In the genomic region with DNA sequence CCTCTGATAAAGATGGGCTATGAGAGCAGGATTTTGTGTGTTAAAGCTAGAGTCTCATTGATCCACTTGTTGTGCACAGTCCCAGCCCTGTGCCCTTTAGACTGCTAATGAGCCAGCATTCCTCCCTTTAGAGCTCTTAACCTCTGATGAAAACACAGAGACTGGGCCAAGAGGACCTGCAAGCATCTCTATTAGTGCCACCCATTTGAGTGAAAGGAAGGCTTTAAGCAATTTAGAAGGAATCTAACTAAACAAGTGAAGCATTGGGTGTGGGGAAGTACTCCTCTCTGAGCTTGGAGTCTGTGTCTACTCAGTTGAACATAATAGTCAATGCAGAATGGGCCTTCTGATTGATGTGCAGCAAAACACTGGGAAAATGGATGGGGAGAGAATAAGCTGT, we compare ENCODE assay signal across 25 mouse cellular contexts.
DNase-seq lines count a peak whose midpoint lies in the region; ATAC-seq lines count a peak whose summit lies in the region.
"Had no signal": no experiment of that assay in that cellular context is flagged by ENCODE, and none has a peak within 500 bp of the region (broad histone marks: within the 10 kb centered on the region; RNA-seq: fewer than 3 reads in every experiment).

No protein-coding gene starts in this region.

- H3K27me3 ChIP-seq in forebrain, embryonic 15.5 days: no peaks in the 10 kb centered on the region
- no peaks in the 10 kb centered on the region for H3K27me3 ChIP-seq in hindbrain, embryonic 10.5 days (ENCODE audit: insufficient read depth, poor library complexity, severe bottlenecking)
- no peaks in the 10 kb centered on the region for H3K27me3 ChIP-seq in kidney, embryonic 14.5 days (ENCODE audit: control insufficient read depth, insufficient read depth, low read length)
- H3K27me3 ChIP-seq: heart, embryonic 13.5 days; limb, embryonic 13.5 days; lung, embryonic 15.5 days; midbrain, embryonic 15.5 days; neural tube, embryonic 15.5 days; stomach, embryonic 15.5 days had no signal

- 0 out of 2 replicates have a peak, but pooled peaks cover 4% of the 10 kb centered on the region for H3K4me1 ChIP-seq in forebrain, embryonic 15.5 days
- H3K4me1 ChIP-seq in hindbrain, embryonic 10.5 days (replicated peaks): no peaks in the 10 kb centered on the region
- H3K4me1 ChIP-seq in kidney, embryonic 14.5 days (ENCODE audit: control insufficient read depth, insufficient read depth, low read length): no peaks in the 10 kb centered on the region
- H3K4me1 ChIP-seq: heart, embryonic 13.5 days; lung, embryonic 15.5 days; midbrain, embryonic 10.5 days; midbrain, embryonic 15.5 days; neural tube, embryonic 15.5 days; stomach, embryonic 15.5 days had no signal

- no peaks in the 10 kb centered on the region for H3K36me3 ChIP-seq in forebrain, embryonic 15.5 days
- H3K36me3 ChIP-seq in hindbrain, embryonic 10.5 days: no peaks in the 10 kb centered on the region
- H3K36me3 ChIP-seq in kidney, embryonic 14.5 days (ENCODE audit: control insufficient read depth, insufficient read depth, low read length): no peaks in the 10 kb centered on the region
- H3K36me3 ChIP-seq: heart, embryonic 13.5 days; limb, embryonic 13.5 days; lung, embryonic 15.5 days; midbrain, embryonic 10.5 days; midbrain, embryonic 15.5 days; neural tube, embryonic 15.5 days; stomach, embryonic 15.5 days had no signal

- H3K27ac ChIP-seq in forebrain, embryonic 15.5 days (replicated peaks): no peak overlapping the region
- no peak overlapping the region for H3K27ac ChIP-seq in hindbrain, embryonic 10.5 days
- H3K27ac ChIP-seq in kidney, embryonic 14.5 days (ENCODE audit: low read depth, low read length): no peak overlapping the region
- H3K27ac ChIP-seq: heart, embryonic 13.5 days; hindbrain, postnatal 0 days; left cerebral cortex, adult 2 months; limb, embryonic 13.5 days; lung, embryonic 15.5 days; midbrain, embryonic 10.5 days; midbrain, embryonic 15.5 days; neural tube, embryonic 15.5 days; stomach, embryonic 15.5 days had no signal

- H3K4me2 ChIP-seq in forebrain, embryonic 15.5 days (replicated peaks): no peak overlapping the region
- H3K4me2 ChIP-seq in kidney, embryonic 14.5 days (replicated peaks; ENCODE audit: low read depth, low read length): no peak overlapping the region
- H3K4me2 ChIP-seq: heart, embryonic 13.5 days; limb, embryonic 13.5 days; liver, embryonic 11.5 days; lung, embryonic 15.5 days; midbrain, embryonic 15.5 days; neural tube, embryonic 15.5 days; stomach, embryonic 15.5 days had no signal

- H3K4me3 ChIP-seq in forebrain, embryonic 15.5 days: no peak overlapping the region
- H3K4me3 ChIP-seq in hindbrain, embryonic 10.5 days: no peak overlapping the region
- no peak overlapping the region for H3K4me3 ChIP-seq in kidney, embryonic 14.5 days (ENCODE audit: low read length)
- H3K4me3 ChIP-seq: heart, embryonic 13.5 days; left cerebral cortex, adult 2 months; limb, embryonic 13.5 days; lung, embryonic 15.5 days; midbrain, embryonic 10.5 days; midbrain, embryonic 15.5 days; neural tube, embryonic 15.5 days; stomach, embryonic 15.5 days had no signal

- no peak for DNase-seq in frontal cortex, postnatal 14 days (ENCODE audit: low spot score in 2 of 2)
- DNase-seq in Muller cell, postnatal 12 days (ENCODE audit: inconsistent ontology term): peak; percentile 77
- peak; percentile 9 for DNase-seq in brain, adult 2 months (ENCODE audit: low read depth, low spot score)
- no peak for DNase-seq in hindbrain, embryonic 10.5 days (ENCODE audit: low spot score)
- DNase-seq: adrenal gland, adult 8-10 months; cerebellum, adult 11-12 months; cerebellum, adult 9-11 months; gastrocnemius, postnatal 10 days; heart, postnatal 10 days; kidney, adult 8-10 months; kidney, postnatal 14 days had no signal

- H3K9me3 ChIP-seq in forebrain, embryonic 15.5 days: no peaks in the 10 kb centered on the region
- no peaks in the 10 kb centered on the region for H3K9me3 ChIP-seq in hindbrain, embryonic 10.5 days
- H3K9me3 ChIP-seq in kidney, embryonic 14.5 days (ENCODE audit: control insufficient read depth, low read length): no peaks in the 10 kb centered on the region
- H3K9me3 ChIP-seq: heart, embryonic 13.5 days; limb, embryonic 13.5 days; lung, embryonic 15.5 days; midbrain, embryonic 10.5 days; midbrain, embryonic 15.5 days; neural tube, embryonic 15.5 days; stomach, embryonic 15.5 days had no signal

- peak; percentile 59 for ATAC-seq in frontal cortex, adult (ENCODE audit: low TSS enrichment)
- ATAC-seq in forebrain, embryonic 15.5 days (replicated peaks): peak; percentile 84
- ATAC-seq in kidney, embryonic 14.5 days (ENCODE audit: low FRiP score, low TSS enrichment): no peak
- ATAC-seq: hindbrain, postnatal 0 days; intestine, embryonic 16.5 days; midbrain, embryonic 15.5 days had no signal

- H3K9ac ChIP-seq in forebrain, embryonic 15.5 days (replicated peaks): no peak overlapping the region
- no peak overlapping the region for H3K9ac ChIP-seq in kidney, embryonic 14.5 days (ENCODE audit: low read depth, low read length)
- H3K9ac ChIP-seq: heart, embryonic 13.5 days; limb, embryonic 13.5 days; lung, embryonic 15.5 days; midbrain, embryonic 15.5 days; neural tube, embryonic 15.5 days; stomach, embryonic 15.5 days had no signal

Comparison
In these comparisons a context has a peak if more than half of its experiments do, and no peak if none do; other contexts are left out.
1. DNase-seq: peak in Muller cell, postnatal 12 days (single experiment) and brain, adult 2 months (single experiment); none in frontal cortex, postnatal 14 days (0 of 2) and hindbrain, embryonic 10.5 days (single experiment).